Mouse (Mus musculus): ENCODE results near the gene Dab1.
A peak's percentile ranks its signal among the peaks of the same experiment; 100 is the strongest.

Dab1 gene

DNA sequence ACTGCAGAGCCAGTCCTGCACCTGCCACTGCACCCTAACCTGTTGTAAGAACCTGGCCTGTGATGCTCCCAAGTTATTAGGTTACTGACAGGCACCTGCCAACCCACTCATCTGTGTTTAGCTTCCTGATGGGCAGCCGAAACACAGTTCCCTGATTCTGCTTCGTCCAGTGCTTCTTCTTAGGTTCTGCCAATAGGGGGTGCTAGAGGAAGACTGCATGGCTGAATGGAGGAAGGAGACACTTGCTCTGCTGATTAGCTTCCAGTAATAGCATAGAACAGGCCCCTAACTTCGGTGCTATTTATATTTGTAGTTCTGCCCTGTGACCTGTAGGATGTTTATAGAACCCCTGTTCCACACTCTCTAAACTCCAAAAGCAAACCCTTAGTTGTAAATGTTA lies 83.0 kb downstream of the Dab1 start:
- peak; percentile 9 for DNase-seq

DNA sequence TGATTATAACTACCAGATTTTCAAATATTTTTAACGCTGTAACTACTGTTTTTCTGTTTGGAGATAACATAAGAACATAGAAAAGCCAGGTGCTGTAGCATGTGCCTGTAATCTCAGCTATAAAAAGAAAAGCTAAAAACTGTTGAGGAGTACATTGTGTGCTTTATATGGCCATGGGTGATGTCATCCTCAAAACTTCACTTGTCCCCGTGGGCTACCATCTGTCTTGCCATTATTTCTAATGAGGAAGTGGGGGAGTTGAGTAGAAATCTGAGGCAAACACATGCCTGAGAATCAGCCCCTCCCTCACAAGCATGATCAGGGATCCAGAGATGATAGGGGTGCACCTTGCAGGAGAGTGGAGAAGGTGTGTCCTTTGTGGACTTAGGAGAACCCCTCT lies 85.3 kb downstream of the Dab1 start:
- no peak for DNase-seq

DNA sequence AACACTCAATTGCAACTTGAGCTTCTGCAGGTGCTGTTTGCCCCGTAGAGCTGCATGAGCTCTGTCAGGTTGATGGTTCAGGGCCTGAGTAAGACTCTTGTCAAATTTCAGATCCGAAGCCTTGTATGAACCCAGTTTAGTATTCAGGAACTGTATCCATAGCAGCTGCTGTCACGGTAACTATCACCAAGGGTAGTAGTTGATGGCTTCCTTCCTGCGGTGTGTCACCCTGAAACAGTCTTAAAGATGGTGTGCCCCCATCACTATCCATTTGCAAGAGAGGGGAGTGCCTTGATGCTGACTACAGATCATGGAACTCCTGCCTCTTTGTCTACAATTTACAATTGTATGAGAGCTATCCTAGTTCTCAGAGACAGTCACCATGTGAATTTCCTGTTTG lies 87.3 kb downstream of the Dab1 start:
- DNase-seq = no peak

DNA sequence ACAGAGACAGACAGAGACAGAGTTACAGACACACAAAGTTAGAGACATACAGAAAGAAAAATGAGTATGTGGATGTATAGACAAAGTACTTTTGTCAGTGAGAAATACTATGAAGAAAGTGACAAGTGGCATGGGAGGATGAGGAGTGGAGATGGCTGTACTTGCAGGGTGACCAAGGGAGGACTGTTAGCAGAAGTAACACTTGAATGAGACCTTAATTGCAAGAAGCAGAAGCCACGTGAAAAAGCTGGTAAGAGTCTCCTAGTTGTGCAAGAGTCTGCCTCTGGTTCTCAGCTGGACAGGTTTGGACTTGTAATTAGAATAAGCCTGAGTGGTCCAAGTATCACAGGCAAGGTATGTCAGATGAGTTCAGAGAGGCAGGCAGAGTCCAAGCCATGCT lies 88.0 kb downstream of the Dab1 start:
- no peak for DNase-seq

DNA sequence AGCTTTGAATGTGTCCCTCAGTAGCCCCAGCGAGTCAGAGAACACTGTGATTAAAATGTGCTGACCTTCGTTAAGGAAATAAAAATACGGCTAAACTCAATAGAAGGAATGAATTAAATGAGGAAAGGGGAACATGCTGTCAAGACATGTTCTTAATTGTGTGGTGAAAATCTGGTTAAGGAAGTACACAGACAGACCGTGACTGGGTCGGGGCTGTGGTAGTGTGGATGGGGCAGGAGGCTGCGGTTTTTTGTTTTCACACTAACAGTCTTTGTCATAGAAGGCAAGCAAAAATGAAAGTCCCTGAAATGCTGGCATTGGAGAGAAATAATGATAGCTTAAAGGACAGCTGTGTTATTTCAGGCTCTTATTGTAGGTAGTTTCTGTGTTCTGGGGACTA lies 92.2 kb downstream of the Dab1 start:
- DNase-seq = no peak

DNA sequence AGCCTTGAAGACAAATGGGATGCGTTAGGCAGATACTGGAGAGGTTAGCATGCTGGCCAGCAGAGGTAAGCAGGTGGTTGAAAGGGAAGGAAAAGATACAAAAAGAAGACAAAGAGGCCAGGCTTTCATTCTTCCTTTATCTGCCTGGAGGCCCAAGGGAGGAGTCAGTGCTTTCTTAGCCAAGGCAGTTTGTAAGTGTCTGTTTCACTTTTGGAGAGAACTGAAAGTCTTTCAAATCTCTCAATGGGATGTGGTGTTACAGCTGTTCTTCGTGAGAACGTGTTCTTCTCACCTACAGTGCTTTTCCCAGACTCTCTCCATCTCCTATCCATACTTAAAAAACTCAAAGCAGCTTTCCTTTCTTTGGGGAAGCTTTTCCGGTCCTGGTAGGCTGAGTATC lies 94.8 kb downstream of the Dab1 start:
- no peak for DNase-seq

DNA sequence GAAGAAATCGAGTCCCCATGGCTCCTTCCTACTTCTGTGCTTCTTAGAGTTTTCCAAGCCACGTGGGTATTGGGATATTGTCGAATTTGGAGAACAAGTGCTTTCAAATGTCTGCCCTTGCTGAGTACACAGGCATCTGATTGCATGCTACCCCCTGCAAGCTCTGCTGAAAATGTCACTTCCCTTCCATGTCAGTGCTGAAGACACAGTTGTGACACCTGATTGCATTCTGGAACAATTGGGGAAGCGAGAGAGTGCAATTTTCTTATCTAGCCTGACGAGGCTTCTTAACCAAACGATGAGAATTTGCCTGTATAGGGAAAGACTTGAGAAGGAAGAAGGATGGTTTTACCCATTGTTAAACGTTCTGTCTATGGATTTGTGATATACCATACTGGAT lies 95.8 kb downstream of the Dab1 start:
- no peak for DNase-seq

DNA sequence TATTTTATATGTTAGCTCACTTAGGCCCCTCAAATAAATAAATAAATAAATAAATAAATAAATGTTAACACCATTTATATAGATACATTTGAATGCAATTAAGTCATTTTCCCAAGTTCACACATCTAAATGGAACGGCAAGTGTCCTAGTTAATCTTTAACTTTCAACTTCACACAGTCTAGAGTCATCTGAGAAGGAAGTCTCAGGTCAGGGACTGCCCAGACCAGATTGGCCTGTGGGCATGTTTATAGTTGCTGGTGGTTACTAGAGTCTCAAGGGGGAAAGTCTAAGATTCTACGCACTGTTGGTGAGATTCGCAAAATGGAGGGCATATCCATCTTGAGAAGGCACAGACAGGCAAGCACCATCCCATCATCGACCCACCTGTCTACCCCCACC lies 96.4 kb downstream of the Dab1 start:
- DNase-seq = no peak

DNA sequence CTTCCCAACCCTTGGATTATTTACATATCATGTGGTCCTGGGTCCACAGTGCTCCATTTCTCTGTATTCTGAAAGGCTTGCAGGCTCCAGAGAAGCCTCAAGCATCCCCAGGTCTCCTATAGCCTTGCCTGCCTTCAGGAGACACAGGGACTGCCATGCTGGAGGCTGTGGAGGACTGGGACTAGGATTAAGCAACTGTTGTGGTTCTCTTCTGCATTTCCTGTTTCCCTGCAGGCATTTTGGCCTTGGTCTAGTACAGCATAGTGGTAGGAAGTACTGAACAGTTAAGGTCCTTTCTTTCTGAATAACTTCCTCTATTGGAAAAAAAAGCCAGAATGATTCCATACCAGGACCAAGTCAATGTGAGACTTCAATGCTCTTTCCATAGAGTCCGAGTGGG lies 103.6 kb downstream of the Dab1 start:
- DNase-seq = no peak

DNA sequence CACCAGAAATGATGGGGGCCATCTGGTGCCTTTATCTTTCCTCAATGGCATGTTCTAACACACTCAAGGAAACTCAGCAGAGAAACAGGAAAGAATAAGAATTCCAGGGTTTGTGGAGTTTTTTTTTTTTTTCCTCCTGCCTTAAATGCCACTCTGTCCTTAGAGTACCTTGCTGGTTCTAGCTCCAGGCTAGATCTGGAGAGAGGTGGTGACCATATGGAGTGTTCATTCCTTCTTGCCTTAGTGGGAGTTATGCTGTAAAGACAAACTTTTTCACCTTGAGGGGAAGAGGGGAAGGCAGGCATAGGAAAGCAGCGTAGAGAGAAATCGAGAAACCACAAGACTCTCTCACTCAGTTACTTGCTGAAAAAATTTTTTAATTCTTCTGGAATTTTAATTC lies 107.3 kb downstream of the Dab1 start:
- DNase-seq = no peak

DNA sequence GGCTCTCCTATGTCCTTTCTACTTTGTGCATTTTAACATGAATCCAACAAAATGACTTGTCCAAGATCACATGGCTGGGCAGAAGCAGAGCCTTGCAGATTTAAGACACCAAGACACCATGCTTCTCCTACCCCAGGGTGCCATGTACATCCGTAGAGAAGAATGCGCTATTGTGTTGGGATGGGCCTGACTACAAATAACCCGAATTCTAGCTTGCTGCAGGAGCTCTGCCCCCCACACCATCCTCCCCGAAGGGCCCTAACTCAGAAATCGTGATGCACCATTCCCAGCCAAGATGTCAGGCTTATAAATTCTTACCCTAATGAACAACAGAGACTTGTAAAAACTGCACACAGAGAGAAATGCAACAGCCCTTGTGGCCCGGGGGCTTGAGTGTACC lies 118.0 kb downstream of the Dab1 start:
- no peak for DNase-seq

DNA sequence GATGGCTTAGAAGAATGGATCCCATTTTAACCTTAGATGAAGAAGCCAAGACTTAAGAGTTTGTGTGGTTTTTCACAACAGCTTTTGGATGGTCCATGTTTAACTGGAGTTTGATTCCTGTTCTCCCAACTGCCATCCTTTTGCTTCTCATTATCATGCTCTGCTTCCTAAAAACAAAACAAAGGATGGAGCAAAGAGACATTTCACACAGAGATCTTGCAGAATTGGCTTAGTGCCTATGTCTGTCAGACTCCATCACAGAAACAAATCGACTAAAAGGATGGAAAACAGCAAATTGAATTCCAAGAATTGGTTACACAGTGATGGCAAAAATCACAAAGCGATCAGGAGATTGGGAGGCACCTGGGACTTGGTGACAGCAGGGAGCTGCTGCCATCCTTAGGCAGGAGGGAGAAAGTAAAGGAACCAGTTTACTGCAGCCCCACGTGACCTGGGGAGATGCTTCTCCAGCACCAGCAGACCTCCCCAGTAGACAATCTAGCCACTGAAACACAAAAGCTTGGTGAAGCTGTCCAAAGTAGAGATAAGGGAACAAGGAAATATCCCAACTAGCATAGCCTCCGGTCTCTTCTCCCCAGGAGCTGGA lies 132.2 kb downstream of the Dab1 start:
- no peak for DNase-seq

DNA sequence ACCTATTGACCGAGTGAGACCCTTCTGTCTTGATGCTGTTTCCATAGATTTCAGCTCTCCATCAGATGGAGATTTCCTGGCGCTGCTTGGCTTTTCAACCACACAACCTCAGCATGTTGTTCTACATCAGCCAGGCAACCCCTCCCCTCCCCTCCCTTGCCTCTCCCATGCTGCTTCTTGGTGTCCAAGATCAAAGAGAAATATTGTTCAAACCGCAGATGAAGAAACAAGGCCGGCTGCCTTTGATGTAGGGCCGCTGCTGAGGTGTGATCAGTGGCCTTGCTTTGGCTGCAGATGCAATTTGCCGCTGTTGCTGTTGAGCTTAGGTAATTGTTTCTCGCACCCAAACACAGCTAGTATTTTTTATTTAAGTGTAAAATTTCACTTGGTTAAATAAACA lies 135.4 kb downstream of the Dab1 start:
- no peak for DNase-seq

DNA sequence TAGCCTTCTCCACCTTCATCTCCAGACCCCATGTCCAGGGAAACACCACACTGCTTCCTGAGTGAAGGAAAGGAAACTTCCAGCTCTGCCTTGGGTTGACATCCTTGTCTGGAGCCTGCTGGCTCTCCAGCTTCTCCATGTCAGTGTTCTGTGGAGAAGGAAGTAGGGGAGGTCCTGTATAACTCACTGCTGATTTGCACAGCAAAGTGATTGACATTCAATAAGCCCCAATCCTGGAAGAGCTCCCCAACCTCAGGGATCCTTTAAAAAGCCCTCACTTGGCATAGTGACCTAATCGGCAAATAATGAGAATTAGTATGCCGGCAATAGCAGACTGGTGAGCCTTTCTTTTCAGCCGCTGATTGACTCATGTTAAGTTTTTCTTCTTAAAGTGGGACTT lies 138.1 kb downstream of the Dab1 start:
- DNase-seq = no peak

DNA sequence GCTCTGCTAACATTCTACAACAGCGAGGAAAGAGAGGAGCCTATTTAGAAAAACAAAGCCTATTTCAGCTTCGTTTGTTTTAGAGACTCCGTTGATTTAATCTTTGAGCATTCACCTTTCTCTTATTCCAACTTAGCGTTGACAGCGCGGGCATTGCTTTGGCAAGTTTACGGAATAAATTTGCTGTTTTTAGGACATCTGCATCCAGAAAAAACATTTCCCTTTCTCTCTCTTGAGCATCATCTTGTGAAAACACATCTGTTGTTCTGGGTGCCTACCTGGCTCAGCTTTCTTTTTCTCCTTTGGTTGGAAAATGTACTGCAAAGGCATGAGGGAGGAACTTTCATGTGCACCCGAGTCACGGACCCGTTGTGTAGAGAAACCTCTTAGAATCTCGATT lies 143.3 kb downstream of the Dab1 start:
- no peak for DNase-seq

DNA sequence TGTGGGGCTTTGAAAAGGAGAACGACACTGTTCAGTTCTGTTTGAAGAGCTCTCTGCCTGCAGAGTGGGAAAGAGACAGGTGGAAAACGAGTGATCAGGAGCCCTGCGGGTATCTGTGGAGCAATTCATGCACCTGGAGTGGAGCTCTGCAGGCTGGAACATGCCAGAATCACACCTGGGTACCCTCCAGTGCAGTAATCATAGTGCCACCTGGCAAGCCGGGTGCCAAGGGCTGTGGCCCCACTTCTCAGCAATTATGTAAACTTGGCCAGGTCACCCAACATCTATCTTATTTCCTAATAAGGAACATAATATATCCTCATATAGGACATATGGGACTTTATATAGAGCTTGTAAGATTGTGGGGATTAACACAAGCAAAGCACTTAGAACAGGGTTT lies 156.6 kb downstream of the Dab1 start:
- peak; percentile 34 for DNase-seq

DNA sequence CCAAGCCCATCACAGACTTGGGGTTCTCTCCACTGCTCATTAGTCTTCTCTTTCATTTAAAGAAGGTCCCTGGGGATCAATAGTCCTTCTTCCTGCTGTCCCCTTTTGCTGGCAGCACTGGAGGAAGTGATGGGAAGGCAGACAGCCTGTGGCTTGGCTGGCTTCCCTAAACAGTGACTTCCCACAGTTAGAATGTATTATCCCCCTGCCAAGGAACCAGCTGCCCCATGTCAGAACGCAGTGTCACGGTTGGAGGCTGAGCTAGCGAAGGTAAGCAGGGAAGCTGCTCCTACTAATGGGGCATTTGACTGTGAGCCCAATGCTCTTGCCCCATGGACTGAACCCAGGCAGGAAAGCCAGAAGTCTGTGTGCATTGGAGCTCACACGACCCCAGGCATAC lies 162.2 kb downstream of the Dab1 start:
- DNase-seq = peak; percentile 73

DNA sequence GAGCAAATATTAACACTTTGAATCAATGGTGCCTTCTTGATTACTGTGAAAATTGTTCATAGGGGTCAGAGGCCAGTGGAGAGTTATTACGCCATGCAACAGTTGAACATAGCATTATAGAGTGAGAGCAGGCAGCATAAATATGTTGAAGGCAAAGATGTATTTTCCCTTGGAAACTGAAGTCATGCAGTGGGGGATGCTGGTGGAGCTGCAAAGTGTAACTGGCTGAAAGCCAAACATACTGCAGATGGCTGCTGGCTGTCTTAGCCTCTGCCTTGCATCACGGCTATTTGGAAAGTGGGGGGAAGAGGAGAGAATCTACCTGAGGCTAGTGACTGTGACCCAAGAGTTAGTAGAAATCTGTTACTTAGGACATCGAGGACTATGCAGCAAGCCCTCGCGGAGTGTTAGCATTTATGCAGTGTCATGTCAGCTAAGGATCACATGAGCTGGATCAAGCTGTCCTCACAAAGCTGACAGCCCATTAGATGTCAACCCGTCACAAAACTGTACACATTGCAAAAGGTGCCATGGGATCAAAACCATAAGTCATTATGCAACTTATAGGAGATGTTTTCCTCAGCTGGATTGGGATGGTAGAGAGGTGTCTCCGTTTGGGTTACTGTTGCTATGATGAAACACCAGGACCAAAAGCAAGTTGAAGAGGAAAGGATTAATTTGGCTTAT lies 164.5 kb downstream of the Dab1 start:
- no peak for DNase-seq

DNA sequence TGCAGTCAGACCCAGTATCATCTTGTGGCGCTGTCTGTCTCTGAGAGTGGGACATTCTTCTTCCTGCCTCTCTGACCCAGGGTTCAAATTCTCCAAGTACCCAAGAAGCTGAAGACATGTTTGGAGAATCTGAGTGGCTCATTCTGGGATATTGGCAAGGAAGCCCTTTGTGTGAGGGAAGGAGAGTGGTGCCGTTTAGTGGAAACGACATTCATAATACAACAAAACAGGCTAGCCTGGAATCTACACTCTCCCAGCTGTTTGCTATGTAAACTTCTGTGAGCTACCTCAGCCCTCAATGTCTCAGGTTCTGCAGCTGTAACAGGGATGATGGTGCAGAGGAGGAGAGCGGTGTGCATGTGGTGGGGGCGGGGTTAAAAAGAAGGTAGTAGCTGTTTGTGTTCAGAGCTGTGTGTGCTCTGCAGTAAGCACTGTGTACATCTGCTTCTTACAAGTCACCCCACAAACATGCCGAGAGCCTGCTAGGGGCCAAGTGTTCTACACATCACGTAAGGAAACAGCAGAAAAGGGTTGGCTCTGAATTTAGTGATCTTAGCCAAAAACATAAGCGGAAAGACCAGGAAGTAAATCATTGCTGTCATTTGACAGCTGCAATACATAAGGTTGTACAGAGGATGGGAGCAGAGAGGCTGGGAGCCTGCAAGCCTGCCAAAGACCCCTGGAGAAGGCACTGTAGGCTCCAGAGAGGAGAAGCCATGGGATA lies 174.6 kb downstream of the Dab1 start:
- DNase-seq = no peak

DNA sequence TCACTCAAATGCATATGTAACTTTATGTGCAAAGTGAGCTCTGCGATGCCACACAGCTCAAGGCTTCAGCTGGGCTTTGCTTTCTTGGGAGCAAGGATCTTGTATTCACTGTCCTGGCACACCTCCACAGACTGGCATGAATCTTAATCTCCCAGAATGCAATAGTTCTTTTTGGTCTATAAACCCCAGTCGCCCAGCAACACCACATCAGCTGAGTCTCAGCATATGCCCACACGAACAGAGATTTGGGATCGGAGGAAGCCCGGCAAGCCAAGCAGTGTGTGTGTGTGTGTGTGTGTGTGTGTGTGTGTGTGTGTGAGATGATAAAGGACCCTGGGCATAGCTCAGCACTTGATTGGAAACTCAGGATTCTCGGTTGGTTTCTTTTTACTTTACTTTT lies 177.3 kb downstream of the Dab1 start:
- DNase-seq = no peak

DNA sequence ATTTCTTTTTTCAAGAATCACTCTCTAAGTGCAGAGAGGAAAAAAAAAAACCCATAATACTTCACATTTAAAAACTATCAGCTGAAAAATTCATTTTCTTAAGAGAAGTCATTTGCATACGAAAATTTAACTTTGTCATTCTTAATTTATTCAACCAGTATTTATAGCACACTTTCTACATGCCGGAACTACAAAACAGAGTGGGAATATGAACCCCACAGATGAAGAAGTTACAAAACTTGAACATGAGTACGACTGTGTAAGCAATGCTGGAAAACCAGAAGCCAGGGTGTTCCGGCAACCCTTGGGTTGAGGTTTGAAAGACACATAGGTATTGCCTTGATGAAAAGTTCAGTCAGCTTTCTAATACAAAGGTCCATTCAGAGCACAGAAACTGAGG lies 183.3 kb downstream of the Dab1 start:
- no peak for DNase-seq

DNA sequence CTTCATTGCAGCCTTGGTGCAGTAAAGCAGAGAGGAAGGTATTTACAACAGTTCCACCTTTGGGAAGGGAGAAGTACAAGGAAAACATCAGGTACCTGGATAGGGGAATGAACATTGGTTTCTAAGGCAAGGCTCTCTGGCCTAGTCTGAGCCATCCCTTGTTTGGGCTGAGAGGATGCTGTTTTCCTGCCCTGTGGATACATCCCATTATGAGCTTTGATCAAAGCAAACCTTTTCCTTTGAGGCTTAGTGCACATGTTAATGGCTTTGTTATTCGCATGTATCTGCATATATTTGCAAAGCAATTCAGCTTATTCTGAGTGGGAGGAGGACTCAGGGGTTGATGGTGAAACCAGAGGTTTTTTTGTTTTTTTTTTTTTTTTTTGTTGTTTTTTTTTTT lies 185.3 kb downstream of the Dab1 start:
- DNase-seq = no peak

DNA sequence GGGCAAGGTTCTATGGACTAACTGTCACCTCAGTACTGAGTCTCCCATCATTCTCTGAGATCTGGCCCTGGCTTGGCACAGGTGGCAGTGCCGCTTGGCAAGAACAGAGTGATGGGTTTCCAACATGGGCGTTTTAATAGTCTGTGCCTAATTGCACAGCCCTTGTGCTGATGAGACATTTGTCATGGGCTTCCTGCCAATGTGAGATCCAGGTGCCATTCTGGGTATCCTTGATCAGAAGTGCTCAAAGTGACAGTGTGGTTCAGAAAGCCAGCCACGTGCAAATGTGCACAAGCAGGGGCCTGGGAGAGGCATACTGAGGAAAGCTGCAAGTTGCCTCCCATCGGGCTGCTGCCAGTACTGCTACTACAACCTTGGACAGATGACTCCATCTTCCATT lies 203.5 kb downstream of the Dab1 start:
- peak; percentile 11 for DNase-seq

DNA sequence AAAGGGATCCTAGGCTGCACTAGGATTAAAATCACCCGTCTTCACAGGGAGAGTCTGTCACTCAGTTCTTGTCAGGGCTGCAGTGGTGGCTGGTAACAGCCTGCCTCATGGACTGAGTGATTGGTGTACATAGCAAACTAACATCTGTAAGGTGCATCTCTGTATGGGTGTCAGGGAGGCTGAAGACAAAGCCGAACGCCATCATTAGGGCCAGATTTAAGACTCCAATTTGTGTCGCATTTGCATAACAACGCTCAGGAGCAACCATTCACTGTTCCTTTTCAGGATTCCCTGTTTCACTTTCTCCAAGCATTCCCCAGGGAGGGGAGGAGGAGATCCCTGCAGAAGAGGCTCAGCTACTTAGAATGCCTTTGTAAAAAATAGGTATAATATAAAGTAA lies 219.2 kb downstream of the Dab1 start:
- DNase-seq = no peak

DNA sequence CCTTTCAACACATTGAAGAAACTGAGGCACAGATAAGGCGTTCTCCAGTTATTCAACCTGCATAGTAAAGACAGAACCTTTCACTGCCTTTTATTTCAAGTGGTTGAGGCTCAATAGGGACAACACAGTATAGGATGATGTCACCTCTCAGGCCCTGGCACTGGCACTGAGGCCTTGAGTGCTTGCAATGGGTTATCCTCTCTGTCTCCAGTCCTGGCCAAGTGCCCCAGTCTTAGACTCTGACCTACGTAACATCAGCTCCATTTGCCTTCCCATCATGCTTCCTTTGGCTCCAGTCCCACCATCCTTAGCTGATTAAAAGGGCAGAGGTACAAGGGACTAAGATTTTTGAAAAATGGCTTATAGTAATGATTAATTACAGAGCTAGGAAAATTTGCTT lies 220.4 kb downstream of the Dab1 start:
- no peak for DNase-seq
